Mouse (Mus musculus) midbrain, postnatal 0 days (tissue): ENCODE results near the gene Fxyd5. TPM values are rescaled to one million over a fixed set of nuclear protein-coding genes. Genes with fewer than 3 reads are reported as not detected.

Source experiments
- ATAC-seq: fragments of 200-750 bp; cut with Nextera tagmentation; 2 replicates; pipeline ENCODE4 v1.8.0; 2017; ENCODE audit warnings: moderate number of reproducible peaks, mild to moderate bottlenecking, moderate TSS enrichment, moderate library complexity; ENCODE audit not compliant: low FRiP score
- DNase-seq: peaks from one replicate; pipeline ENCODE4 v3.0.0-alpha.2; 2015; ENCODE audit warnings: low spot score
- H3K27ac ChIP-seq: fragments of 300-500 bp; sonication (generic); 2 replicates; pipeline ENCODE4 v1.5.1; 2014; ENCODE audit warnings: low read depth, mild to moderate bottlenecking, low read length, mixed read lengths
- H3K27me3 ChIP-seq: fragments of 300-500 bp; sonication (generic); 2 replicates; pipeline ENCODE4 v1.6.1; 2014; ENCODE audit warnings: low read length, control low read depth, mixed read lengths; ENCODE audit not compliant: insufficient read depth
- H3K36me3 ChIP-seq: fragments of 300-500 bp; sonication (generic); 2 replicates; pipeline ENCODE4 v1.6.1; 2014; ENCODE audit warnings: low read length, control low read depth, mixed read lengths; ENCODE audit not compliant: insufficient read depth
- H3K4me1 ChIP-seq: fragments of 300-500 bp; sonication (generic); 2 replicates; pipeline ENCODE4 v1.6.1; 2014; ENCODE audit warnings: mild to moderate bottlenecking, control low read depth, antibody characterized with exemption, low read length, mixed read lengths; ENCODE audit not compliant: insufficient read depth
- H3K4me2 ChIP-seq: fragments of 300-500 bp; sonication (generic); 2 replicates; pipeline ENCODE4 v1.6.1; 2014; ENCODE audit warnings: low read depth, mild to moderate bottlenecking, low read length, mixed read lengths; ENCODE audit not compliant: poor library complexity, severe bottlenecking
- H3K4me3 ChIP-seq: fragments of 300-500 bp; sonication (generic); 2 replicates; pipeline ENCODE4 v1.5.1; 2014; ENCODE audit warnings: low read depth, mild to moderate bottlenecking, low read length, moderate library complexity
- H3K9ac ChIP-seq: fragments of 300-500 bp; sonication (generic); replicated peaks from 2 replicates; pipeline ENCODE4 v1.6.1; 2014; ENCODE audit warnings: mild to moderate bottlenecking, low read length, moderate library complexity, mixed read lengths; ENCODE audit not compliant: poor library complexity, severe bottlenecking
- H3K9me3 ChIP-seq: fragments of 300-500 bp; sonication (generic); 2 replicates; pipeline ENCODE4 v1.6.1; 2016; ENCODE audit warnings: low read length, control low read depth
- CTCF ChIP-seq: IDR thresholded peaks from 2 replicates; pipeline ENCODE4 v1.5.1; 2016; ENCODE audit warnings: antibody characterized with exemption, mild to moderate bottlenecking
- WGBS: fragments of 180-500 bp; shearing (Covaris S2); extraction: QIAGEN DNeasy Blood & Tissue Kit; methylation state at CpG from one replicate; pipeline ENCODE4 v1.1.7; 2014; 5-methylcytosine and 5-hydroxymethylcytosine counted together
- microRNA-seq: library from miRNA; unstranded; fragments of <30 nt; microRNA quantifications from one replicate; pipeline ENCODE4, GENCODE M21; 2016; ENCODE audit warnings: borderline number of aligned reads
- polyA plus RNA-seq: library from polyadenylated mRNA; unstranded; fragments of >200 nt; fragmentation: Nextera tagmentation; extraction: Ambion mirVana; gene quantifications from 2 replicates; pipeline ENCODE4 v1.2.1, GENCODE M21; 2015
- total RNA-seq: library from RNA; depleted of rRNA; stranded (reverse); fragments of >200 nt; gene quantifications from 2 replicates; pipeline ENCODE4 v1.2.3, GENCODE M21; 2014; rRNA removed

The Fxyd5 gene
- total and polyA plus RNA-seq, 2 experiments from 2014 or later = 31.9 to 48.0 TPM

GRCm38 (mm10) chr7:30988519-30989162, 53.6 kb downstream of the Fxyd5 start:
- H3K4me2 ChIP-seq = no peak overlapping the region
- DNase-seq = no peak
- WGBS = 82% methylated on average over 4 of the region's 4 CpGs

GRCm38 (mm10) chr7:30985357-30985756, 56.9 kb downstream of the Fxyd5 start:
- DNase-seq (no peak), ATAC-seq (no peak)
- WGBS = 85% methylated on average over 9 of the region's 9 CpGs
- Histone ChIP-seq H3K4me2 (no peak overlapping the region), H3K27ac (no peak overlapping the region), H3K4me3 (no peak overlapping the region), H3K27me3 (no peaks in the 10 kb centered on the region), H3K9me3 (no peaks in the 10 kb centered on the region), H3K4me1 (no peaks in the 10 kb centered on the region), H3K9ac (no peak overlapping the region), H3K36me3 (no peaks in the 10 kb centered on the region)
- TF ChIP-seq CTCF = no peak

More at GRCm38 (mm10) chr7:30988519-30989162, 53.6 kb downstream of the Fxyd5 start:
- Histone ChIP-seq H3K4me1 (no peaks in the 10 kb centered on the region), H3K9me3 (no peaks in the 10 kb centered on the region), H3K36me3 (no peaks in the 10 kb centered on the region), H3K9ac (no peak overlapping the region), H3K27me3 (no peaks in the 10 kb centered on the region), H3K27ac (no peak overlapping the region), H3K4me3 (no peak overlapping the region)
- no peak for TF ChIP-seq CTCF
- ATAC-seq = no peak

Small RNAs within 50 kb of the gene (microRNA-seq; reads per million reads assigned to microRNA genes)
- not detected for gene Mir7050

Other genes starting within 250 kb of the Fxyd5 start
- not detected in 2 replicates for gene Ffar2, start 218.7 kb downstream of the Fxyd5 start, total RNA-seq
- gene Ffar2, start 218.7 kb downstream of the Fxyd5 start, polyA plus RNA-seq = 0.07 and 0.25 TPM in 2 replicates
- not detected in 2 replicates for gene Ffar3, start 186.3 kb downstream of the Fxyd5 start, total RNA-seq
- gene Ffar3, start 186.3 kb downstream of the Fxyd5 start, polyA plus RNA-seq = not detected in 2 replicates
- not detected in 2 replicates for gene Ffar1, start 180.9 kb downstream of the Fxyd5 start, total RNA-seq
- not detected in 2 replicates for gene Ffar1, start 180.9 kb downstream of the Fxyd5 start, polyA plus RNA-seq
- 0.24 and 0.71 TPM in 2 replicates for gene Cd22, start 162.1 kb downstream of the Fxyd5 start, total RNA-seq
- gene Cd22, start 162.1 kb downstream of the Fxyd5 start, polyA plus RNA-seq = 0.06 and 0.16 TPM in 2 replicates
- 5.3 and 14.9 TPM in 2 replicates for gene Mag, start 127.6 kb downstream of the Fxyd5 start, total RNA-seq
- gene Mag, start 127.6 kb downstream of the Fxyd5 start, polyA plus RNA-seq = 5.7 and 6.9 TPM in 2 replicates
- not detected in 2 replicates for gene Hamp2, start 117.8 kb downstream of the Fxyd5 start, total RNA-seq
- not detected in 2 replicates for gene Hamp2, start 117.8 kb downstream of the Fxyd5 start, polyA plus RNA-seq
- gene Hamp, start 98.4 kb downstream of the Fxyd5 start, total RNA-seq = not detected in 2 replicates
- gene Hamp, start 98.4 kb downstream of the Fxyd5 start, polyA plus RNA-seq = not detected in 2 replicates
- gene Usf2, start 85.7 kb downstream of the Fxyd5 start, total RNA-seq = 95.3 and 102 TPM in 2 replicates
- 27.0 and 28.4 TPM in 2 replicates for gene Usf2, start 85.7 kb downstream of the Fxyd5 start, polyA plus RNA-seq
- 29.7 and 30.3 TPM in 2 replicates for gene Lsr, start 69.0 kb downstream of the Fxyd5 start, total RNA-seq
- gene Lsr, start 69.0 kb downstream of the Fxyd5 start, polyA plus RNA-seq = 23.9 TPM in 2 replicates
- 0.88 TPM in 1 of 2 replicates, not detected in the other for gene Fam187b, start 68.7 kb downstream of the Fxyd5 start, total RNA-seq
- 0.85 and 0.91 TPM in 2 replicates for gene Fam187b, start 68.7 kb downstream of the Fxyd5 start, polyA plus RNA-seq
- 189 and 285 TPM in 2 replicates for gene Fxyd7, start 9.0 kb upstream of the Fxyd5 start, total RNA-seq
- 455 and 516 TPM in 2 replicates for gene Fxyd7, start 9.0 kb upstream of the Fxyd5 start, polyA plus RNA-seq
- 7.0 and 7.4 TPM in 2 replicates for gene Fxyd1, start 14.7 kb upstream of the Fxyd5 start, total RNA-seq
- gene Fxyd1, start 14.7 kb upstream of the Fxyd5 start, polyA plus RNA-seq = 20.4 and 22.2 TPM in 2 replicates
- 1.2 and 1.3 TPM in 2 replicates for gene Lgi4, start 16.9 kb upstream of the Fxyd5 start, total RNA-seq
- gene Lgi4, start 16.9 kb upstream of the Fxyd5 start, polyA plus RNA-seq = 0.56 and 0.81 TPM in 2 replicates
- 3.7 TPM in 1 of 2 replicates, not detected in the other for gene Fxyd3, start 34.2 kb upstream of the Fxyd5 start, total RNA-seq
- 0.47 TPM in 1 of 2 replicates, not detected in the other for gene Fxyd3, start 34.2 kb upstream of the Fxyd5 start, polyA plus RNA-seq
- gene Hpn, start 72.8 kb upstream of the Fxyd5 start, total RNA-seq = 0.49 and 2.6 TPM in 2 replicates
- gene Hpn, start 72.8 kb upstream of the Fxyd5 start, polyA plus RNA-seq = 0.62 TPM in 1 of 2 replicates, not detected in the other
- 45.0 and 57.5 TPM in 2 replicates for gene Scn1b, start 84.5 kb upstream of the Fxyd5 start, total RNA-seq
- 32.3 and 35.8 TPM in 2 replicates for gene Scn1b, start 84.5 kb upstream of the Fxyd5 start, polyA plus RNA-seq
- 253 and 270 TPM in 2 replicates for gene Gramd1a, start 113.4 kb upstream of the Fxyd5 start, total RNA-seq
- gene Gramd1a, start 113.4 kb upstream of the Fxyd5 start, polyA plus RNA-seq = 160 and 177 TPM in 2 replicates
- not detected in 2 replicates for gene Scgb2b2, start 248.0 kb upstream of the Fxyd5 start, total RNA-seq
- not detected in 2 replicates for gene Scgb2b2, start 248.0 kb upstream of the Fxyd5 start, polyA plus RNA-seq
- not detected in 2 replicates for gene Scgb1b2, start 249.3 kb upstream of the Fxyd5 start, total RNA-seq
- not detected in 2 replicates for gene Scgb1b2, start 249.3 kb upstream of the Fxyd5 start, polyA plus RNA-seq